Mouse (Mus musculus) liver, embryonic 11.5 days (tissue): ENCODE measurements around the gene Ccdc148. TPM values are rescaled to one million over a fixed set of nuclear protein-coding genes. Genes with fewer than 3 reads are reported as not detected.

Experiments used
- ATAC-seq: fragments of 200-750 bp; cut with Nextera tagmentation; replicated peaks from 2 replicates; pipeline ENCODE4 v1.8.0; 2017; ENCODE audit warnings: moderate number of reproducible peaks, mild to moderate bottlenecking, moderate TSS enrichment, moderate library complexity; ENCODE audit not compliant: low FRiP score
- DNase-seq: peaks from one replicate; pipeline ENCODE4 v3.0.0-alpha.2; 2017; ENCODE audit warnings: low spot score
- H3K27ac ChIP-seq: fragments of 300-500 bp; sonication (generic); 2 replicates; pipeline ENCODE4 v1.5.1; 2014; ENCODE audit warnings: mild to moderate bottlenecking, low read depth, low read length, control low read depth
- H3K27me3 ChIP-seq: fragments of 300-500 bp; sonication (generic); replicated peaks from 2 replicates; pipeline ENCODE4 v1.6.1; 2014; ENCODE audit warnings: low read length, mixed read lengths; ENCODE audit not compliant: control insufficient read depth, insufficient read depth
- H3K36me3 ChIP-seq: fragments of 300-500 bp; sonication (generic); 2 replicates; pipeline ENCODE4 v1.6.1; 2014; ENCODE audit warnings: mild to moderate bottlenecking, low read length, moderate library complexity, mixed read lengths; ENCODE audit not compliant: control insufficient read depth, insufficient read depth
- H3K4me1 ChIP-seq: fragments of 300-500 bp; sonication (generic); replicated peaks from 2 replicates; pipeline ENCODE4 v1.6.1; 2014; ENCODE audit warnings: low read length, mixed read lengths; ENCODE audit not compliant: control insufficient read depth, insufficient read depth
- H3K4me2 ChIP-seq: fragments of 300-500 bp; sonication (generic); 2 replicates; pipeline ENCODE4 v1.6.1; 2014; ENCODE audit warnings: mild to moderate bottlenecking, control low read depth, moderate library complexity
- H3K4me3 ChIP-seq: fragments of 300-500 bp; sonication (generic); 2 replicates; pipeline ENCODE4 v1.5.1; 2014; ENCODE audit warnings: low read depth, low read length, control low read depth
- H3K9ac ChIP-seq: fragments of 300-500 bp; sonication (generic); 2 replicates; pipeline ENCODE4 v1.6.1; 2014; ENCODE audit warnings: low read depth, low read length, control low read depth
- H3K9me3 ChIP-seq: fragments of 300-500 bp; sonication (generic); 2 replicates; pipeline ENCODE4 v1.6.1; 2016; ENCODE audit warnings: low read length, inconsistent platforms, mixed read lengths; ENCODE audit not compliant: control insufficient read depth
- WGBS: fragments of 180-500 bp; shearing (Covaris S2); extraction: QIAGEN DNeasy Blood & Tissue Kit; methylation state at CpG from one replicate; pipeline ENCODE4 v1.1.7; 2014; 5-methylcytosine and 5-hydroxymethylcytosine counted together
- polyA plus RNA-seq: library from polyadenylated mRNA; unstranded; fragments of >200 nt; fragmentation: Nextera tagmentation; extraction: Ambion mirVana; gene quantifications from 2 replicates; pipeline ENCODE4 v1.2.1, GENCODE M21; 2014

The Ccdc148 gene
- polyA plus RNA-seq, 1 experiment from 2014 or later: 0.32 TPM

DNA sequence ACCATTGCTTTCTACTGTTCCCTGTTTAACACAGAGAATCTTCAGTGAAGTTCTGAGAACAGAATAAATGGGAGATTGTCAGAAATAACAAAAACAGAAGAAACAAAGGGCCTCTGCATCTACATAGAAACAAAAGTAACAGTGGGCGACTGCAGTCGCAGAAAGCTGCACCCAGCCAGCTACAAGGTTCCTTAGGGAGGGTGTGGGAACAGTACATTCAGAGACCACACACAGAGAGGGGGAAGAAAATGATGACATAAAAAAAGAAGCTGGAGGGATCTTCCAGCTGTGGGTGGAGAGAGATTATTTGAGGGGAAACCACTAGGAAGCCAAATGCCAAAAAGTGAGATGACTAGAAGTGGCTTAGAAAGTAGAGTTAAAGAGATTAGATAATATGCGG lies 280.6 kb downstream of the Ccdc148 start:
- Histone ChIP-seq H3K27me3 (no peaks in the 10 kb centered on the region), H3K4me2 (no peak overlapping the region), H3K4me3 (no peak overlapping the region), H3K9ac (no peak overlapping the region), H3K4me1 (no peaks in the 10 kb centered on the region), H3K9me3 (no peaks in the 10 kb centered on the region), H3K27ac (no peak overlapping the region), H3K36me3 (no peaks in the 10 kb centered on the region)
- ATAC-seq: no peak
- DNase-seq: no peak
- WGBS: 59% methylated on average over 3 of the region's 3 CpGs

- no peaks in the 10 kb centered on the region for H3K36me3 ChIP-seq
- no peak within 1 kb of the TSS for H3K4me2 ChIP-seq
- no peak for DNase-seq
- WGBS: 82% methylated on average over 5 of the region's 5 CpGs
- H3K9me3 ChIP-seq: no peaks in the 10 kb centered on the region
- ATAC-seq: no peak
- H3K27ac ChIP-seq: no peak within 1 kb of the TSS
- no peaks in the 10 kb centered on the region for H3K4me1 ChIP-seq
- no peaks in the 10 kb centered on the region for H3K27me3 ChIP-seq
- H3K9ac ChIP-seq: no peak within 1 kb of the TSS
- no peak within 1 kb of the TSS for H3K4me3 ChIP-seq
Observed at GRCm38 (mm10) chr2:58859134-58859533, 301.3 kb downstream of the Ccdc148 start, which contains the start of gene Gm11099. TSS of gene Gm11099 (plus strand) at chr2:58859434.

DNA sequence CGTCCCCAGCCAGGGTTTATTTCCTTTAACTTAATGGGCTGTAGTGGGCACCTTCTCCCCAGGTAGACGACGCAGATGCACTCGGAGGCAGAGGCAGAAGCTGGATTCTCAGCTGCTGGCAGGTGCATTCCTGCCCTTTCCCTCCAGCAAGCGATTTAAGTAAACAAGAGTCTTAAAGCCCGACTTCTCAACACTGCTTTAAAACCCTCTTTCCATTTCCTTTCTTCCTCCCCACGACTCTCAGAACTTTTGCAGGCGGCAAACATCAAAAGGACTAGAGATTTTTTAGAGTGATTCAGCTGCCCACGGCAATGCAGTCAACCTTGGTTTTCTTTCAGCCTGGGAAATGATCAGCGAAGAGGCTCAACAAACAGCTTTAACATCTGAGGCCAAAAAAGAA lies 316.0 kb downstream of the Ccdc148 start:
- 36% methylated on average over 10 of the region's 10 CpGs for WGBS
- Histone ChIP-seq H3K27ac (no peak overlapping the region), H3K4me3 (no peak overlapping the region), H3K36me3 (no peaks in the 10 kb centered on the region), H3K9me3 (no peaks in the 10 kb centered on the region), H3K4me2 (no peak overlapping the region), H3K27me3 (no peaks in the 10 kb centered on the region), H3K9ac (no peak overlapping the region), H3K4me1 (no peaks in the 10 kb centered on the region)
- DNase-seq: no peak
- ATAC-seq: no peak

GRCm38 (mm10) chr2:58842443-58842842 lies 318.0 kb downstream of the Ccdc148 start:
- Histone ChIP-seq H3K9me3 (no peaks in the 10 kb centered on the region), H3K36me3 (no peaks in the 10 kb centered on the region), H3K4me3 (no peak overlapping the region), H3K9ac (no peak overlapping the region), H3K4me1 (no peaks in the 10 kb centered on the region), H3K27me3 (no peaks in the 10 kb centered on the region), H3K4me2 (no peak overlapping the region), H3K27ac (no peak overlapping the region)
- no peak for DNase-seq
- no peak for ATAC-seq
- WGBS: 81% methylated on average over 4 of the region's 4 CpGs

GRCm38 (mm10) chr2:58841021-58841420 lies 319.5 kb downstream of the Ccdc148 start:
- ATAC-seq: no peak
- DNase-seq: no peak

DNA sequence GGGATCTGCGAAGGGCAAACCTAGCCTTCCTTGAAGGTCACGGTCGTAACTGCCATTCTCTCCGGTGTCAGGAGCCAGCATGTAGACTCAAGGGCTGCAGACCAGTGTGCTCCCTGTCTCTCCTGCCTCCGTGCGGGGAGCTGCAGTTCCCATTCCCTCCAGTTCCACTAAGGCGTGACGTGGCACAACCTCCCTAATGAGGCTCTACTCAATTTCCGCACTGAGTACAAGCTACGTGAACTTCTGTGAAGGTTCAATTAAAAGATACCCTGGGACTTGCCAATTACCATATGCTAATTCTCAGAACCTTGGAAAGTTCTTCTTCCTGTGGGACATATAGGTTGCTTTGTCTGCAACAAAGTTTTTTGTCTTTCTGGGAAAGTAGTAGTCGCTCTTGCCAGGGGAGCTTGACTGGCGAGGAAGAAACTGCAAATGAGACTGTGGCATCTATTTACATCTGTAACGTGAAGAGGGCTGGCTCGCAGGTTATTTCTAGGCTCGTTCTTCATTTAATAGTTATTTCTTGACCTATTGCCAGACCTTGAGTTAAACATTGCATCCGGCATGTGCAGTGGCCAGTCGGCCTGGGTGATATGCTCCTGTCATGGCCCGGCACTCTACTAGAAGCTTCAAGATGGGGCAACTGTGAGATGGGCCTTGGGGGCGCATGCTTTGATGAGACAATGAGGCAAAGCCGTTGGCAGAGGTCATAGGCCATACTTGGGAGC lies 328.1 kb downstream of the Ccdc148 start:
- H3K9ac ChIP-seq: no peak overlapping the region
- 90% methylated on average over 20 of the region's 20 CpGs for WGBS
- no peaks in the 10 kb centered on the region for H3K36me3 ChIP-seq

More at GRCm38 (mm10) chr2:58841021-58841420, 319.5 kb downstream of the Ccdc148 start:
- H3K36me3 ChIP-seq: no peaks in the 10 kb centered on the region
- no peaks in the 10 kb centered on the region for H3K4me1 ChIP-seq
- no peaks in the 10 kb centered on the region for H3K9me3 ChIP-seq
- no peak overlapping the region for H3K9ac ChIP-seq
- H3K27me3 ChIP-seq: no peaks in the 10 kb centered on the region
- H3K4me2 ChIP-seq: no peak overlapping the region
- no peak overlapping the region for H3K27ac ChIP-seq
- H3K4me3 ChIP-seq: no peak overlapping the region
- 75% methylated on average over 3 of the region's 3 CpGs for WGBS

GRCm38 (mm10) chr2:58829981-58830742 lies 330.3 kb downstream of the Ccdc148 start:
- 77% methylated on average over 7 of the region's 7 CpGs for WGBS
- Histone ChIP-seq H3K4me1 (no peaks in the 10 kb centered on the region), H3K27ac (no peak overlapping the region), H3K27me3 (no peaks in the 10 kb centered on the region), H3K9me3 (no peaks in the 10 kb centered on the region), H3K4me2 (no peak overlapping the region), H3K4me3 (no peak overlapping the region), H3K9ac (no peak overlapping the region), H3K36me3 (no peaks in the 10 kb centered on the region)
- ATAC-seq: no peak
- DNase-seq: no peak

More for the DNA sequence above, 328.1 kb downstream of the Ccdc148 start:
- H3K4me3 ChIP-seq: no peak overlapping the region
- ATAC-seq: no peak
- H3K27ac ChIP-seq: no peak overlapping the region
- no peaks in the 10 kb centered on the region for H3K27me3 ChIP-seq
- no peak overlapping the region for H3K4me2 ChIP-seq
- no peak for DNase-seq
- no peaks in the 10 kb centered on the region for H3K9me3 ChIP-seq
- H3K4me1 ChIP-seq: no peaks in the 10 kb centered on the region

DNA sequence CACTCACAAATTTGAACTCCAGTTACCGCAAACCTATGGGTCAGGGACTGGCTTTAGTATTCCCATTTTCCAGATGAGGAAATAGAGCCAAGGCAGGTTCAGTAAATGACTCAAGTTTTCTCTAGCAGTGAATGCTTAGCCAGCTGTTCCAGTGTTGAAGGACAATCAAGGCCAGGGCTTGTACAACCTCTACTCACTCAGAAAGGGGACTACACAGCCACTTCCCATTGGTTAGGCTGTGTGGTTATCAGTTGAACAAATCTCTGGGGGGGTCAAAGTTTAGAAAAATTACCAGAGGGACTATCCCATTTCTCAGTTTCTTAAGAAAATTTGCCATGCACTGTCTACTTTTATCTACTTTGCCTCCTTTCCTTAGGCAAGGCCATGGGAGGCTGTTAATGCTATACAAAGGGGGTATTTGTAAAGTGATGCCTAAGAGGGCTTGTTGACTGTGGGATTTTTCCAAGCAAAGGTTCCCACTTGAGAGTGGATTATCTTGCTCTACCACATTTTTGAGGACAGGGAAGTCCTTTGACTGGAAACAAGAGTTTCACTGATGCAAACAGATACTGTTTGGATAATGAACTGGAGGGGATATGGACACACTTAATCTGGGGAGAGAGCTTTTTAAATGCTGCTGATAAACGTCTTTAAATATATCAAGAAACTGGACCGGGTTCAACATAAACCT lies 331.4 kb downstream of the Ccdc148 start:
- H3K9me3 ChIP-seq: no peaks in the 10 kb centered on the region
- H3K27ac ChIP-seq: no peak overlapping the region
- H3K4me1 ChIP-seq: no peaks in the 10 kb centered on the region
- 68% methylated on average over 3 of the region's 3 CpGs for WGBS
- ATAC-seq: no peak
- no peak overlapping the region for H3K4me2 ChIP-seq
- no peak overlapping the region for H3K4me3 ChIP-seq
- no peaks in the 10 kb centered on the region for H3K36me3 ChIP-seq
- H3K9ac ChIP-seq: no peak overlapping the region
- no peak for DNase-seq
- no peaks in the 10 kb centered on the region for H3K27me3 ChIP-seq
